Mouse (Mus musculus) intestine, embryonic 14.5 days (tissue): ENCODE results near the gene E2f7. TPM values are rescaled to one million over a fixed set of nuclear protein-coding genes. Genes with fewer than 3 reads are reported as not detected.

ENCODE experiments used
- ATAC-seq: fragments of 200-750 bp; cut with Nextera tagmentation; replicated peaks from 2 replicates; pipeline ENCODE4 v1.8.0; 2017; ENCODE audit warnings: low read depth, moderate number of reproducible peaks, moderate TSS enrichment, moderate library complexity; ENCODE audit not compliant: low FRiP score, low TSS enrichment
- DNase-seq: peaks from one replicate; pipeline ENCODE4 v3.0.0-alpha.2; 2018; ENCODE audit warnings: low spot score
- H3K27ac ChIP-seq: fragments of 300-500 bp; sonication (generic); 2 replicates; pipeline ENCODE4 v1.5.1; 2014; ENCODE audit warnings: low read depth, mild to moderate bottlenecking, control low read depth
- H3K27me3 ChIP-seq: fragments of 300-500 bp; sonication (generic); replicated peaks from 2 replicates; pipeline ENCODE4 v1.6.1; 2014; ENCODE audit warnings: low read length, control low read depth; ENCODE audit not compliant: control insufficient read depth, insufficient read depth
- H3K36me3 ChIP-seq: fragments of 300-500 bp; sonication (generic); 2 replicates; pipeline ENCODE4 v1.6.1; 2014; ENCODE audit warnings: low read length, control low read depth; ENCODE audit not compliant: control insufficient read depth, insufficient read depth
- H3K4me1 ChIP-seq: fragments of 300-500 bp; sonication (generic); replicated peaks from 2 replicates; pipeline ENCODE4 v1.6.1; 2014; ENCODE audit warnings: low read length, control low read depth, mixed read lengths; ENCODE audit not compliant: control insufficient read depth, insufficient read depth
- H3K4me2 ChIP-seq: fragments of 300-500 bp; sonication (generic); 2 replicates; pipeline ENCODE4 v1.6.1; 2014; ENCODE audit warnings: low read length
- H3K4me3 ChIP-seq: fragments of 300-500 bp; sonication (generic); 2 replicates; pipeline ENCODE4 v1.5.1; 2014; ENCODE audit warnings: low read depth, low read length, control low read depth, mixed read lengths
- H3K9ac ChIP-seq: fragments of 300-500 bp; sonication (generic); 2 replicates; pipeline ENCODE4 v1.6.1; 2014; ENCODE audit warnings: mild to moderate bottlenecking, low read length
- H3K9me3 ChIP-seq: fragments of 300-500 bp; sonication (generic); 2 replicates; pipeline ENCODE4 v1.6.1; 2016; ENCODE audit warnings: low read length, control low read depth; ENCODE audit not compliant: control insufficient read depth
- WGBS: fragments of 180-500 bp; shearing (Covaris S2); extraction: QIAGEN DNeasy Blood & Tissue Kit; methylation state at CpG from one replicate; pipeline ENCODE4 v1.1.7; 2014; 5-methylcytosine and 5-hydroxymethylcytosine counted together
- polyA plus RNA-seq: library from polyadenylated mRNA; unstranded; fragments of >200 nt; fragmentation: Nextera tagmentation; extraction: Ambion mirVana; gene quantifications from 2 replicates; pipeline ENCODE4 v1.2.1, GENCODE M21; 2014

Gene E2f7
- polyA plus RNA-seq, 1 experiment from 2014 or later = 22.2 TPM

DNA sequence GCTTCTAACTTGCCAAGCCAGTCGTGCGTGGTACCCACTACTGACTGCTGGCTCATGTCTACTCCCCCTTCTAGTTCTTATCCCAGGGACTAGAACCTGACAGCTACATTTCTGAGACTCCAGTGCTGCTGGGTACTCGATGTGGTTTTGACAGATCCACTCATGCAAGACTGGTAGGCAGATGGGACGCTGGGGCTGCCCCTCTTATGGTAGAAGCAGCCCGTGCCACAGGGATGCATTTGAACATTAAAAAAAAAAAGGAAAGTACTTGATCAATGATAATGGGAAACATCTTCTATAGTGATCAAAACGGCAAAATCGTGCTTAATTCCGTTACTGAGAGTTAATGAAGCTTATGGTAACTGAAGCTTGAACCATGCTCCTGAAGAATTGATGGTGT, 44.4 kb downstream of the E2f7 start:
- no peak for DNase-seq
- 92% methylated on average over 8 of the region's 8 CpGs for WGBS
- H3K27ac ChIP-seq = no peak overlapping the region
- no peaks in the 10 kb centered on the region for H3K9me3 ChIP-seq
- peaks cover 8% of the 10 kb centered on the region for H3K36me3 ChIP-seq
- no peak for ATAC-seq
- no peaks in the 10 kb centered on the region for H3K27me3 ChIP-seq
- no peak overlapping the region for H3K4me2 ChIP-seq
- H3K4me1 ChIP-seq = no peaks in the 10 kb centered on the region
- no peak overlapping the region for H3K4me3 ChIP-seq
- H3K9ac ChIP-seq = no peak overlapping the region

DNA sequence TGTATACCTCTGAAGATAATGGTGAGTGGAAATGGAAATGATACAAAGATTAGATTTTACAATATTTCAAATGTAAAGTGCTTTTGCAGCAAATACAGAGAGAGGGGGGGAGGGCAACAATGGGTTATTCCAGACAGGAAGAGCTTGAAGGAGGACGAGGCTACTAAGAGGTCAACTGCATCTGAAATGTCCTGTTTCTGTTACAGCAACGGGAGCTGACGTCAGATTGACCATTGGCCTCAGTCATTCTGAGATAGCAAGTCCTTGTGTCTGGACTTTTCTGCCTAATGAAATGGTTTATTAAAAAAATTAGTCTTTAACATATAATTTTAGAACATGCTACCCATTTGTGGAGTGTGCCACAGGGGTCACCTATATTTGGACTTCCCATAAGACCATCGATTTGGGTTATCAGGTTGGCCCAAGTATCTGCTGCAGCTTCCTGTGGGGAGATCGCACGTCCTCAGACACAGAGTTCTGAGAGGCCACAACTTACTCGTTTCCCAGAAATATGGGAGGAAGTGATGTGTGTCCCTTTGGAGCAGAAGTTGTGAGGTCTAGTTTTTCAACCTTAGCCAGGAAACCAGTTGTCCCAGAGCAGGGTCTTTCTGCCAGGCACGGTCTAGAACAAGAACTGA, 48.0 kb downstream of the E2f7 start:
- no peak for ATAC-seq
- Histone ChIP-seq H3K9ac (no peak overlapping the region), H3K27me3 (no peaks in the 10 kb centered on the region), H3K27ac (no peak overlapping the region), H3K4me1 (peaks cover 10% of the 10 kb centered on the region; the same call in 1 of the 2 replicates), H3K4me3 (no peak overlapping the region), H3K4me2 (no peak overlapping the region), H3K9me3 (no peaks in the 10 kb centered on the region), H3K36me3 (no peaks in the 10 kb centered on the region)
- WGBS = 73% methylated on average over 8 of the region's 8 CpGs
- DNase-seq = no peak

- Histone ChIP-seq H3K36me3 (no peaks in the 10 kb centered on the region), H3K4me3 (peak overlapping the region; percentile 6; the same call in 1 of the 2 replicates), H3K4me1 (peaks cover 10% of the 10 kb centered on the region; the same call in 1 of the 2 replicates), H3K27me3 (no peaks in the 10 kb centered on the region), H3K27ac (no peak overlapping the region), H3K9ac (peak overlapping the region; percentile 13; the same call in 1 of the 2 replicates), H3K4me2 (peak overlapping the region; percentile 46), H3K9me3 (no peaks in the 10 kb centered on the region)
- DNase-seq = peak; percentile 87
- 7% methylated on average over 12 of the region's 12 CpGs for WGBS
- ATAC-seq = peak; percentile 61
These were observed 49.4 kb downstream of the E2f7 start for GRCm38 (mm10) chr10:110794564-110795205.

GRCm38 (mm10) chr10:110795206-110795796, 50.1 kb downstream of the E2f7 start:
- ATAC-seq (no peak), DNase-seq (peak; percentile 55)

GRCm38 (mm10) chr10:110801296-110801695, 56.1 kb downstream of the E2f7 start:
- DNase-seq = no peak
- 75% methylated on average over 3 of the region's 3 CpGs for WGBS
- ATAC-seq = no peak
- no peaks in the 10 kb centered on the region for H3K9me3 ChIP-seq
- H3K36me3 ChIP-seq = no peaks in the 10 kb centered on the region
- no peak overlapping the region for H3K4me2 ChIP-seq
- H3K27me3 ChIP-seq = no peaks in the 10 kb centered on the region
- no peak overlapping the region for H3K27ac ChIP-seq
- no peak overlapping the region for H3K9ac ChIP-seq
- no peaks in the 10 kb centered on the region for H3K4me1 ChIP-seq
- no peak overlapping the region for H3K4me3 ChIP-seq

More at GRCm38 (mm10) chr10:110795206-110795796, 50.1 kb downstream of the E2f7 start:
- H3K4me3 ChIP-seq = no peak overlapping the region
- no peaks in the 10 kb centered on the region for H3K36me3 ChIP-seq
- no peaks in the 10 kb centered on the region for H3K27me3 ChIP-seq
- 0 out of 2 replicates have a peak overlapping the region, but pooled peaks have one; percentile 38 for H3K27ac ChIP-seq
- peak overlapping the region; percentile 46 for H3K4me2 ChIP-seq
- H3K9me3 ChIP-seq = no peaks in the 10 kb centered on the region
- H3K4me1 ChIP-seq = peaks cover 10% of the 10 kb centered on the region; the same call in 1 of the 2 replicates
- peak overlapping the region; percentile 13; the same call in 1 of the 2 replicates for H3K9ac ChIP-seq
- 65% methylated on average over 9 of the region's 9 CpGs for WGBS

- H3K27ac ChIP-seq = no peak overlapping the region
- H3K27me3 ChIP-seq = no peaks in the 10 kb centered on the region
- H3K9ac ChIP-seq = no peak overlapping the region
- no peaks in the 10 kb centered on the region for H3K9me3 ChIP-seq
- no peaks in the 10 kb centered on the region for H3K36me3 ChIP-seq
- no peak overlapping the region for H3K4me3 ChIP-seq
- no peak for DNase-seq
- H3K4me2 ChIP-seq = no peak overlapping the region
- no peak for ATAC-seq
- H3K4me1 ChIP-seq = no peaks in the 10 kb centered on the region
- WGBS = 85% methylated on average over 11 of the region's 11 CpGs
These were observed 59.2 kb downstream of the E2f7 start for GRCm38 (mm10) chr10:110804279-110805024.

DNA sequence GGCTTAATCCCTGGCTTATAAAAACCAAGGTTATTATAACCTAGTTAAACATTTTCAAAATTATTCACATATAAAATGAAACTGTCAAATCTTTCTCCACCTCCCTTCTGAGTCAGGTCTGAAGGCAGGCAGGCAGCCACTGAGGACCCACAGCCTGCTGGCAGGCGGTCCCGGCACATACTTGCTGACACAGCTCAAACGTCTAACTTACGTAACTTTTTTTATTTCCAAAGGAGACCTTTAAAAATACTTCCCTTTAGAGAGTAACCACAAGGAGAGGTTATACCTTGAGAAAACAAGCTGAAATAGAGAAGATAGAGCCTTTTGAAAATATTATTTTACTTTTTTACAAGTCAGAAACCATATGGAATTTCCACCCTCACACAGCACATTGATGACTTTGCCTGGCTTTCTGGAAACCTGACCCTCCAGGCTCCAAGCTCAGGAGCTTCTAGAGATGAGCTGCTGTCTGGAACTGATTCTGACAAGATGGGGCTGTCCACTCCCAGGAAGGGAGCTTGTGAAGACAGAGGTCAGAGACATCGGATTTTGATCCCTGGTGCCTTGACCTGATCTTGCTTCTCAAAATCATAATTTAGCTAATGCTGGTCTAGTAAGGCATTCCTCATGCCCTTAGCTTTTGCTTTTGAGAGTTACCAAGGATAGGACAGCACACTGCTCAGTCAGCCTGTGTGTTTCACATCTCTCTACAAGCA, 59.9 kb downstream of the E2f7 start:
- peak; percentile 36 for DNase-seq
- no peaks in the 10 kb centered on the region for H3K4me1 ChIP-seq
- no peak for ATAC-seq
- H3K36me3 ChIP-seq = no peaks in the 10 kb centered on the region
- H3K9ac ChIP-seq = no peak overlapping the region
- H3K4me2 ChIP-seq = no peak overlapping the region
- no peak overlapping the region for H3K27ac ChIP-seq
- WGBS = 54% methylated on average over 5 of the region's 5 CpGs
- H3K4me3 ChIP-seq = no peak overlapping the region
- H3K9me3 ChIP-seq = no peaks in the 10 kb centered on the region
- H3K27me3 ChIP-seq = no peaks in the 10 kb centered on the region

DNA sequence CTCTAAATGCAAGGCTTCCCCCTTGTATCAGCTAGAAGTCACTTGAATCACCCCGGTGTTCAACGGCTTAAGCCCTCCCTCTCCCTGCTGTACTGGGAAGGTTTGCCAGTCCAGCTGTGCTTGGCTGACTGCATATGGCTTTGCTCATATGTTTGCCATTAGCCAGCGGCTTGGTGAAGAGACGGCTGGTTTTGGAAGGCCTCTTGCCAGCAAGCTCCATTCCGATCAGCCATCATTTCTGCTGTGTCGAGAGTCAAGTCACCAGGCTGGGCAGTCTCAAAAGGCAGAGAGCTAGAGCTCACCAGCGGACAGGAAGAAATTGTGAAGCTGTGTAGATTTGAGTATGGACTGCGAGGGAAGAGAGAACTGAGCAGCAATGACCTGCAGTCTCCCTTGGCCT, 61.2 kb downstream of the E2f7 start:
- Histone ChIP-seq H3K4me1 (no peaks in the 10 kb centered on the region), H3K9me3 (no peaks in the 10 kb centered on the region), H3K27ac (no peak overlapping the region), H3K4me3 (no peak overlapping the region), H3K36me3 (no peaks in the 10 kb centered on the region), H3K9ac (no peak overlapping the region), H3K27me3 (no peaks in the 10 kb centered on the region), H3K4me2 (no peak overlapping the region)
- 89% methylated on average over 8 of the region's 8 CpGs for WGBS
- ATAC-seq (no peak), DNase-seq (no peak)
